Mouse (Mus musculus): Measurements from ENCODE around the gene Esr1. TPM values are rescaled to one million over a fixed set of nuclear protein-coding genes. Genes with fewer than 3 reads are reported as not detected.

Esr1 gene
- total RNA-seq, 4 experiments from 2014 or later = 1.6 to 3.8 (median 2.2) TPM

DNA sequence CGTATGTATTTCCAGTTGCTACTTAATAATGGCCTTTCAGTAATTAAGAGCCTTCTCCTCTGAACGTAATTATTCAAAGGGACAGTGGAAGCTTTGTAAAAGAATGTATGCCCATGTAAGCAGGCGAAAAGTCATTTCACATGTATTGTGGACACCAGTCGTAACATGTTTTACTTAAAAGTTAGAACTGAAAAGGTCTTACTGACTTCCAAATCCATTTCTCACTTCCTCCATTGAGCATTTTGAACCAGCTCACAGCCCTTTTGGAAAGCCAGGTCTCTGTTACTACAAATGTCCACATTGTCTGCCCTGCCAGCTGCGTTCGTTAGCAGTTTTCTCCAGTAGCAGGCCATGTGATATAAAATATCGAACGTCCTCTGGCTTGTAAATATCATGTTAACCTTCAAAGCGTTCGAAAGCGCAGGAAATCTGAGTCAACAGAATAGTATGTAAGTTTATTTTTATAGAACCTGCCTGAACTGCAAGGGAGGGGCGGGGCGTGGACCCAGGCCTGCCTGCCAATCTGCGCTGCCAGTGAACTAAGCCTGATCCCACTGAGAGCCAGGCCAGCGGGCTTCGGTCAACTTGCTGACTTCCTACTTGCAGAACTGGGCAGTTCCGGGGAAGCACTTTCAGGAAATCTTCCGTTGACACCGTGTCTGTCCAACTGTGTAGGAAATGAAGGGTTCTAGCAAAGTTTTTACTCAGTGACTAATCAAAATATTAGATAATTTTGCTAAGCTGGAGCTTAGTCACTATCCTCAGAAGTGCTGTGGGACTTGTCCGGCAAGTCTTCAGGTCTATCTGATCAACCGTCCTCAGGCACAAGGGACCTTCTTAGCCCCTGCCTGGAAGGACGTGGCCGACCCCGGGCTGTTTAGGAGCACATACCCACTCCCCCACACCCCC is 9.5 kb downstream of the Esr1 start:
- no peak for DNase-seq (ENCODE audit: low spot score in 2 of 2)

- no peak for DNase-seq (ENCODE audit: low spot score in 2 of 2)
Measured at GRCm38 (mm10) chr10:4621505-4621815, 10.1 kb downstream of the Esr1 start.

- DNase-seq (ENCODE audit: low spot score in 2 of 2) = no peak
Measured at GRCm38 (mm10) chr10:4623319-4623718, 11.9 kb downstream of the Esr1 start.

DNA sequence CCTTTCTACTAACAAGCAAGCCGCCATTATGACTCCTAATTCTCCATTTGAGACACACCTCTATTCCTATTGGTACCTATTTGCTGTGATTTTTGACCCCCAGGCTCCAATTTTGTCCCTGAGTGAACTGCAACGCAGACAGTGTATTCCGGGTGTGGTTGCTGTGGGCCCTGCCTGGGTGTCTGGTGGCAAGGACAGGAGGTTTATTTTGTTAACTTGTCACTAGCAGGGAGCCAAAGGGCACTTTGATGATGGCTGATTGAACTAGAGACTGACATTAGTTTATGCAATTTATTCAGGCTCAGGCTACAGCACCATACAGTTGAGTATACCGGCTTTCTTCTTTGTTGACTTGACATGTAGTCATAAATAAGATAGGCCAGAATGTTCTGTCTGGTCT is 13.2 kb downstream of the Esr1 start:
- no peak for DNase-seq (ENCODE audit: low spot score in 2 of 2)

GRCm38 (mm10) chr10:4625300-4625699 is 13.9 kb downstream of the Esr1 start:
- no peak for DNase-seq (ENCODE audit: low spot score in 2 of 2)

- DNase-seq (ENCODE audit: low spot score in 2 of 2) = no peak
Measured at GRCm38 (mm10) chr10:4626432-4626831, 15.0 kb downstream of the Esr1 start.

- DNase-seq (ENCODE audit: low spot score in 2 of 2) = no peak
Measured at GRCm38 (mm10) chr10:4626996-4627395, 15.6 kb downstream of the Esr1 start.

- DNase-seq (ENCODE audit: low spot score in 2 of 2) = no peak
Measured at GRCm38 (mm10) chr10:4627415-4627814, 16.0 kb downstream of the Esr1 start.

- no peak for DNase-seq (ENCODE audit: low spot score in 2 of 2)
Measured at GRCm38 (mm10) chr10:4629314-4629713, 17.9 kb downstream of the Esr1 start.

GRCm38 (mm10) chr10:4632211-4632704 is 20.9 kb downstream of the Esr1 start:
- DNase-seq (ENCODE audit: low spot score in 2 of 2) = no peak

GRCm38 (mm10) chr10:4633287-4634030 is 22.1 kb downstream of the Esr1 start:
- DNase-seq (ENCODE audit: low spot score in 2 of 2) = no peak

DNA sequence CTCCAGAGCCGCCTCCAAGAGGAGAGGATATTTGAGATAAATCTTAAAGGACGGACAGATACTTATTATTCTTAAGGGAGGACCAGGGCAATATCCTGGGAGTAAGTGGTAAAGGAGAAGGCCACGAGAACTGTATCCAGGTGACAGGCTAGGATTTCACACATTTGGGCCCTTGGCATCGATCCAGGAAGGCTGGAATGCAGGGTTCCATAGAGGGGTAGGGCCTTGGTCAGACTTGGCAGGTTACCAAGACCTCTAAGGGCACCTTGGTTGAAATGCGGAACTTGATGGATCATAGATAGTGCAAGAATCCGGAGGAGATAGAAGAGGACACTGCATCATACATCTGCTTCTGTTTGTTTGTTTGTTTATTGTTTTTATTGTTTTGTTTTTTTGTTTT is 24.3 kb downstream of the Esr1 start:
- DNase-seq (ENCODE audit: low spot score in 2 of 2) = no peak

DNA sequence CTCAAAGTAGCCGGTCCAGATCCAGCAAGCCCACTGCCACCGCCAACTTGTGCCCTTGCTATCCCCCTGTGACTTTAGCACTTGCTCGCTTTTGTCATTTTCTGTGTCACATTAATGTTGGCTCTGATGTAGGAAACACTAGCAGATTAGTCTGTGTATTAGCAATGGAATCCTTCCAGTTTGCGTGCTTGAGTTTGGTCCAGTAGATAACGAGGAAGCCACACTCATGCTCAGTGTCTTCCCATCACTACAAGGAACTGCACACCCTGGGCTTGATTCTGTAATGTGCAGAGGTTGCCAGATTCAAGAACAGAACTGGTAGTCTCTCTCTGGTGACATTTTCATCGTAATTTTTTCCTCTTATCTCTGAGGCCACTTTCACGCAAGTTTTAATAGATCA is 34.7 kb downstream of the Esr1 start:
- no peak for DNase-seq (ENCODE audit: low spot score in 2 of 2)

DNA sequence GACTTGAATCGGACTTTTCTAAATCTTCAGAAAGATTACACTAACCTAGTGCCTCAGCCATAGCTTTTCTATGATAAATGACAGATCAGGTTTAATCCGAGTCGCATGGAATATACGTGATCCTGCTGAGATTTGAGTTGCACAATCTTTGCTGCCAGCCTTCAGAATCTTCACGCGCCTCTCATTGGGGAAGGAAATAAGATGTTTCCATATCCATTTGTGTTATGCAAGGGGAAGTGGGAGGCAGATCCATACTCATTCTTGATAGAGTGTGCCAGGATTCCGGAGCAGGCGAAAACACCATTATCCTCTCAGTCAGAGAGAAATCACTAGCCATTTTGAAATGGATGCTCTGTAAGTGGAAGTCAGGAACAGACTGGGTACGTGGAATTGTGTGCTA is 35.5 kb downstream of the Esr1 start:
- no peak for DNase-seq (ENCODE audit: low spot score in 2 of 2)

DNA sequence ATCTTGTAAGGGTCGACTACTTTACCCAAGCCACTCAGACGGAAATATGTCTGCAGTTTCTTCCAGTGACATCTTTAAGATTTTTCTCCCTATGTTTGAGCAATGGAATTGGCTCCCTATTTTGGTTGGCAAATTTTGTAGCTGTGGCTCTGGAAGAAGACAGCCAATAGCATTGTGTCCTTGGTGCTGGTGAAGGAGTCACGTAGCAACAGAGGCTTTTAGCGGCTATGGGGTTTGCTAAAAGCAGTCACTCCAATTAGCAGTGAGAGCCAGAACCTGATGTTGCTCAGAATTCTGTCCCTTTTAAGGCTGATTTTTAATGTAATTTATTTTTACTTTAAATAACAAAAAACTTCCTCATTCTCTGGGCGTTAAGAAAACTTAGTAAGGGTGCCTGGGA is 54.0 kb downstream of the Esr1 start:
- DNase-seq (ENCODE audit: low spot score in 2 of 2) = no peak

DNA sequence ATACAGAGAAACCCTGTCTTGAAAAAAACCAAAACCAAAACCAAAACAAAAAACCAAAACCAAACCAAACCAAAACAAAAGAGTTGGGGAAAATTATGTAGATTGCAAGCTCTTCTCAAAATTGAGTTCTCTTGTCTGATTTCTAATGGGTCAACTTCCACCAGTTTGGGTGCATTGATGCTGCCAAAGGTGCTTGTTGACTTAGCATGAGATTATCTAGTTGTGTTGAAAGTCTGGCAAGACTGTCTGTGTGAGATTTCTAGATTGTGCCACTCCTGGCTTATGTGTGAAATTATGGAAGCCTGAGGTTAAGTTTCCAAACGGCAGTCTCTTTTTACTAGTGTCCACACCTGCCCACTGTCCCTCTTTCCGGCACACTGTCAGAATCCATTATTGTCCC is 55.6 kb downstream of the Esr1 start:
- no peak for DNase-seq (ENCODE audit: low spot score in 2 of 2)

GRCm38 (mm10) chr10:4670053-4670452 is 58.7 kb downstream of the Esr1 start:
- no peak for DNase-seq (ENCODE audit: low spot score in 2 of 2)

GRCm38 (mm10) chr10:4671876-4672275 is 60.5 kb downstream of the Esr1 start:
- no peak for DNase-seq (ENCODE audit: low spot score in 2 of 2)

GRCm38 (mm10) chr10:4673311-4673816 is 62.0 kb downstream of the Esr1 start:
- DNase-seq (ENCODE audit: low spot score in 2 of 2) = no peak

DNA sequence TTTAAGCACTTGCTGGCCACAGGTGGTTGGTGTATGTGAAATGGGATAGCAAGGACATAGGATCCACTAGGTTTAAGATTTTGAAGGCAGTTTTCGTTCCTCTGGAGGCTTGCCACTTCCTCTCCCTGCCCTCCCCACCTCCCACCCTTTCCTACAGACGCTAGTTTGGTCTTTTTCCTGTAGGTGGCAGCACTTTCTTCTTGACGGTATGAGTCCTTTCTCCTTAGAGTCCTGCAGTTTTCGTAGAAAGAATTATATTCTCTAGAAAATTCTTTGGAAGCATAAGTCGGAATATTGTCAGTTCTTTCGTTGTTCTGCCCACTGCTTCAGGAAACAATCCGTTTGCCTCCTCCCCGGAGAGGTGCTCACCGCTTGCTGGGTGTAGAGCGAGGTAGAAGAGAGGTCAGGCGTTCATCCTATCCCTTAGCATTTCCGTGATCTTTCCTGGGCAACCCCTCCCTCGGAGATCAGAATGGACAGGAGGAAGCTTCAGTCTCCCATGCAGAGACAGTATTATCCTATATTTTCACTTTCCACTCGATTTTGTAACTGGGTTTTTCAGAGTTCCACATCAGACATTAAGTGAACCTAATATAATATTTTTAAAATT is 63.7 kb downstream of the Esr1 start:
- DNase-seq (ENCODE audit: low spot score in 2 of 2) = peak in 1 of 2 experiments; percentile 8

- no peak for DNase-seq (ENCODE audit: low spot score in 2 of 2)
Measured at GRCm38 (mm10) chr10:4683106-4683505, 71.7 kb downstream of the Esr1 start.

DNA sequence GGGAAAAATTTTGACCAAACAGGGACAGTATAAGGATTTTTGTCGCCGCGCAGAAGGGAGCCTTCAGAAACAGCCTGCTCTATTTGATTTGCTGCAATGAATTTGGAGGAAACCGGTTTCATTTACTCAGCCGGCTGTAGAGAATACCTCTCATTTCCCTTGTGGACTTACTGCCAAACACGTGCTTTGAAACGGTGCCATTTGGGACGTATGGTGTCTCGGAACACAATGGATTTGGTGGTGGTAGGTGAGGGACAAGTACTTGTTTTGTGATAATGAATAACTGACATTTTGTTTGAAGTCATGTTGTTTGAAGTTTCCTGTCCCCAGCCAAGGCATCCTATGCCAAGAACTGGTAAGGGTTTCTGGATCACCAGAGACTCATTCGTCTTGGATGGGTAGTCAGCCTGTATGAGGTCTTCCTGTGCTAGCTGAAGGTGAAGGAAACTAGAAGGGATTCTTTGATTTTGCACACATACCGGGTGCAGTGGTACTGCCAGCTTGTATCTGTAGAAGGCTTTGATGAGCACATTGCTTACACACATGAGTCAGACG is 72.4 kb downstream of the Esr1 start:
- no peak for DNase-seq (ENCODE audit: low spot score in 2 of 2)

All from left cerebral cortex, adult 8-10 months (tissue).